Mouse (Mus musculus) ZHBTc4 (cell line): ENCODE measurements around the gene Cd28.

Source experiments
- DNase-seq: peaks from one replicate; pipeline ENCODE4 v3.0.0-alpha.2; 2011; ENCODE audit warnings: low read depth, low spot score

The Cd28 gene

GRCm38 (mm10) chr1:60750201-60750765 is 33.7 kb downstream of the Cd28 start:
- no peak for DNase-seq

- no peak for DNase-seq
These were observed 34.4 kb downstream of the Cd28 start for GRCm38 (mm10) chr1:60751011-60751410.

GRCm38 (mm10) chr1:60752986-60753385 is 36.4 kb downstream of the Cd28 start:
- DNase-seq = no peak

GRCm38 (mm10) chr1:60753981-60754380 is 37.4 kb downstream of the Cd28 start:
- peak; percentile 26 for DNase-seq

- DNase-seq = no peak
These were observed 39.0 kb downstream of the Cd28 start for GRCm38 (mm10) chr1:60755391-60756243.

GRCm38 (mm10) chr1:60757631-60758030 is 41.0 kb downstream of the Cd28 start:
- no peak for DNase-seq

- no peak for DNase-seq
These were observed 41.6 kb downstream of the Cd28 start for GRCm38 (mm10) chr1:60758226-60758625.

GRCm38 (mm10) chr1:60759563-60760335 is 43.1 kb downstream of the Cd28 start:
- DNase-seq = no peak

GRCm38 (mm10) chr1:60760475-60760874 is 43.9 kb downstream of the Cd28 start:
- no peak for DNase-seq

- no peak for DNase-seq
These were observed 45.0 kb downstream of the Cd28 start for GRCm38 (mm10) chr1:60761528-60762171.

GRCm38 (mm10) chr1:60762451-60762850 is 45.9 kb downstream of the Cd28 start:
- no peak for DNase-seq

GRCm38 (mm10) chr1:60762916-60763315 is 46.3 kb downstream of the Cd28 start:
- peak; percentile 57 for DNase-seq

GRCm38 (mm10) chr1:60771771-60772170 is 55.2 kb downstream of the Cd28 start:
- DNase-seq = no peak

- no peak for DNase-seq
These were observed 56.6 kb downstream of the Cd28 start for GRCm38 (mm10) chr1:60773231-60773630.

- DNase-seq = no peak
These were observed 59.6 kb downstream of the Cd28 start for GRCm38 (mm10) chr1:60776166-60776565.

GRCm38 (mm10) chr1:60776906-60777305 is 60.3 kb downstream of the Cd28 start:
- DNase-seq = no peak

- DNase-seq = peak; percentile 64
These were observed 62.0 kb downstream of the Cd28 start for GRCm38 (mm10) chr1:60778465-60779115.

- DNase-seq = no peak
These were observed 62.6 kb downstream of the Cd28 start for GRCm38 (mm10) chr1:60779176-60779575.

GRCm38 (mm10) chr1:60781666-60782065 is 65.1 kb downstream of the Cd28 start:
- no peak for DNase-seq

GRCm38 (mm10) chr1:60793717-60794116 is 77.1 kb downstream of the Cd28 start:
- DNase-seq = no peak

- DNase-seq = no peak
These were observed 79.1 kb downstream of the Cd28 start for GRCm38 (mm10) chr1:60795677-60796205.
